Mouse (Mus musculus) neural tube, embryonic 15.5 days (tissue): ENCODE data around the gene Cldn34c3. TPM values are rescaled to one million over a fixed set of nuclear protein-coding genes. Genes with fewer than 3 reads are reported as not detected.
"Not testable (repeated sequence)": the region's sequence is repeated elsewhere in the genome, so short reads cannot be mapped to it uniquely, and the experiment has no call there.

ENCODE experiments used
- ATAC-seq: fragments of 200-750 bp; cut with Nextera tagmentation; 2 replicates; pipeline ENCODE4 v1.8.0; 2017; ENCODE audit warnings: mild to moderate bottlenecking, moderate TSS enrichment, moderate library complexity; ENCODE audit not compliant: low FRiP score
- H3K27ac ChIP-seq: fragments of 300-500 bp; sonication (generic); replicated peaks from 2 replicates; pipeline ENCODE4 v1.5.1; 2015; ENCODE audit warnings: mild to moderate bottlenecking, inconsistent platforms
- H3K27me3 ChIP-seq: fragments of 300-500 bp; sonication (generic); replicated peaks from 2 replicates; pipeline ENCODE4 v1.6.1; 2015; ENCODE audit warnings: inconsistent platforms
- H3K36me3 ChIP-seq: fragments of 300-500 bp; sonication (generic); 2 replicates; pipeline ENCODE4 v1.6.1; 2015; ENCODE audit warnings: inconsistent platforms
- H3K4me1 ChIP-seq: fragments of 300-500 bp; sonication (generic); 2 replicates; pipeline ENCODE4 v1.6.1; 2015; ENCODE audit warnings: inconsistent platforms
- H3K4me2 ChIP-seq: fragments of 300-500 bp; sonication (generic); 2 replicates; pipeline ENCODE4 v1.6.1; 2015; ENCODE audit warnings: inconsistent platforms, mild to moderate bottlenecking, moderate library complexity
- H3K4me3 ChIP-seq: fragments of 300-500 bp; sonication (generic); replicated peaks from 2 replicates; pipeline ENCODE4 v1.5.1; 2015; ENCODE audit warnings: mild to moderate bottlenecking, inconsistent platforms
- H3K9ac ChIP-seq: fragments of 300-500 bp; sonication (generic); replicated peaks from 2 replicates; pipeline ENCODE4 v1.6.1; 2015; ENCODE audit warnings: mild to moderate bottlenecking, inconsistent platforms
- H3K9me3 ChIP-seq: fragments of 300-500 bp; sonication (generic); replicated peaks from 2 replicates; pipeline ENCODE4 v1.6.1; 2016; ENCODE audit warnings: inconsistent platforms
- polyA plus RNA-seq: library from polyadenylated mRNA; unstranded; fragments of >200 nt; fragmentation: Nextera tagmentation; extraction: Ambion mirVana; gene quantifications from 2 replicates; pipeline ENCODE4 v1.2.1, GENCODE M21; 2015

The Cldn34c3 gene
- polyA plus RNA-seq = not detected in 2 replicates

GRCm38 (mm10) chrX:123793365-123793764 is at the start of gene Cldn34c3:
Gene Cldn34c3, plus strand, starts transcription at chrX:123793665.
- not testable (repeated sequence) for ATAC-seq, H3K4me2 ChIP-seq, H3K4me1 ChIP-seq, H3K36me3 ChIP-seq, H3K9me3 ChIP-seq, H3K9ac ChIP-seq, H3K4me3 ChIP-seq, H3K27ac ChIP-seq, H3K27me3 ChIP-seq

Other genes with a start within 250 kb of the Cldn34c3 start
- gene Cldn34c2, start 212.0 kb upstream of the Cldn34c3 start, polyA plus RNA-seq = not detected in 2 replicates
- not detected in 2 replicates for gene Gm17467, start 88.9 kb upstream of the Cldn34c3 start, polyA plus RNA-seq